Mouse (Mus musculus) cerebellum, adult 18-20 months (tissue): ENCODE data around the gene Rnf41.

ENCODE experiments used
- DNase-seq, 2 experiments: peaks; one replicate each; pipeline ENCODE4 v3.0.0; 2021

Gene Rnf41

DNA sequence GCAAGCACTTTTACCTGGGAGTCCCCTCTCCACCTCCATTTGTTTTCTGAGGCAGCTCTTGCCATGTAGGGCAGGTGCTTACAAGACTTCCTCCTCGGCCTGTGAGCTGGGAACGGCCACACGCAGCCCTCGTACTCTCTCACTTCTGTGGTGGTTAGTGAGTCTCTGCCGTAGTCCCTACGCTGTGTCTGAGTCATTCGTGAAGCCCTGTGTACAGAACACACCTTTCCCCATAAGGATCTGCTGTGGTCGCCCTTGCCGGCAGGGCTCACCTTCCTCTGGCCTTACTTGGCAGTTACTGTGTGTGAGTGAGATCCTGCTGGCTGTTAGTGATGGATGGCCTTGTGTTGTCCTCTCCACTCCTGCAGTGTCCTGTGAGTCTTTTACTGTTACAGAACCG, 23.2 kb downstream of the Rnf41 start:
- DNase-seq, result peak in 1 of 2 experiments; percentile 30

DNA sequence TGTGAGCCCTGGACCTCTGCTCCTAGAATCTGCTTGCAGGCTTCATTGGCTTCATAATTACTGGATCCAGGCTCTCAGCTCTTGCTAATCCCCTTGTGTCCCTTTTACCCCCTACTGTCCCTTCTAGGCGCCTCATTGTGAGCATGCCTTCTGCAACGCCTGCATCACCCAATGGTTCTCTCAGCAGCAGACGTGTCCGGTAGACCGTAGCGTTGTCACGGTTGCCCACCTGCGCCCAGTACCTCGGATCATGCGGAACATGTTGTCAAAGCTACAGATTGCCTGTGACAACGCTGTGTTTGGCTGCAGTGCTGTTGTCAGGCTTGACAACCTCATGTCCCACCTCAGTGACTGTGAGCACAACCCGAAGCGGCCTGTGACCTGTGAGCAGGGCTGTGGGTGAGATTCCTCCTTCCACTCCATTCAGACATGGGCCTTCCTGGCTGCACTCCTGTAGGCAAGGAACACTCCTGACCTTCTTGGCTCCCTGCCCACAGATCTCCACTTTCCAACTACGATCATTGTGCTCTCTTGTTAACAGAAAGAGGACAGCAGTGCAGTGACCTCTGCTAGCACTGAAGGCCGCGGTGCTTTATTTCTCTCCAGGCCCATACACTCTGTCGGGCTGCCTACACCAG, 23.8 kb downstream of the Rnf41 start:
- DNase-seq, result peak; percentile 77 to 79

DNA sequence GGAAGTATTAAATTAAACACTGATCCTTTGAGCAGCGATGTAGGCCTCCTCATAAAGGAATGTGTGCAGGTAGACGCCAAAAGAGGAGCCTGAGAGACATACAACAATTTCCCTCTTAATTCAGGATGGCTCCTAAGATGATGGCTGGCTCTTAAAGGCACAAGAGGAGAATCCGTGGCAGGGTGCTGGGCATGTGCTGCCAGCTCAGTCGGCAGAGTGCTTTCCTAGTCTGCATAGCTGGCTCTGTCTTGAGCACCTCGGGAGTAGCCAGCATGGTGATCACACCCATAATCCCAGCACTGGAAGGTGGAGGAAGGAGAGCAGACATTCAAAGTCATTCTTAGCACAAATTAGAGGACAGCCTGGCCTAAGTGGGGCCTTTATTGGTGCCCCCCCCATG, 24.4 kb downstream of the Rnf41 start:
- DNase-seq, result peak; percentile 53 to 60

GRCm38 (mm10) chr10:128436376-128436775, 24.9 kb downstream of the Rnf41 start:
- peak; percentile 63 to 72 for DNase-seq

- peak in 1 of 2 experiments; percentile 38 for DNase-seq
Measured at GRCm38 (mm10) chr10:128438675-128439279, 27.3 kb downstream of the Rnf41 start.

DNA sequence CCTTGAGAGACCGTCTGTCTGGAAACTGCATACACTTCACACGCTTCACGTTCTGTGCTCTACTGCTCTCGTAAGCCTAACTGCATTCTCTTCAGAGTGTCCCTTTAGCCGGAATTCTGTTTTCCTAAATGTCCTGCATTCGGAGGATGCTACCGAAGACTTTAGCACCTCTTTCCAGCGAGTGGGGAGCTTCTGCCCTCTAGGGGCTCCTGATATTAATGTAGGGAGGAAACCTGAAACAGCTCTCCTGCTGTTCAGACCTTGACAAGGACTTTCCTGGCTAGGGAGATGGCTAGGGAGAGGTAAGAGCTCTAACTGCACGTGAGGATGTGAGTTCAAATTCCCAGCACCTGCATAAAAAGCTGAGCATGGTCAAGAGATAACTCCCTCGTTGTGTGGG, 28.9 kb downstream of the Rnf41 start:
- DNase-seq, result peak; percentile 55 to 61

- peak in 1 of 2 experiments; percentile 46 for DNase-seq
Measured at GRCm38 (mm10) chr10:128441324-128442119, 30.1 kb downstream of the Rnf41 start.

GRCm38 (mm10) chr10:128442718-128443117, 31.3 kb downstream of the Rnf41 start:
- DNase-seq, result no peak

GRCm38 (mm10) chr10:128444354-128444753, 32.9 kb downstream of the Rnf41 start:
- no peak for DNase-seq

DNA sequence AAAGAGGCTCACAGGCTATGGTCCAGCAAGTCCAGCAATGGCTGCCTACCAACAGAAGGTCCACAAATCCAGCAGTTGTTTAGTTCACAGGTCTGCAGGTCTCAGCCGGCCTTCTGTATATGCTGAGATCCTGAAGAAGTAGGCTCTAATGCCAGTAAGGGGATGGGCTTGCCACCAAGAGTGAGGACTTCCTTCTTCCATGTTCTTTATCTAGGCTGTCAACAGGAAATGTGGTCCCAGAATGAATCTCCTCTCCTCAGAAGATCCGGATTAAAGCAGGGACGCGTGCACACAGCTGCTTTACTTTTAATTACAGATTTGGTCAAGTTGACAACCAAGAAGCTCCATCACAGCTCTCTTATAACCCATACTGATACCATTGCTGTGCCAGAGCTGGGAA, 34.0 kb downstream of the Rnf41 start:
- no peak for DNase-seq

- no peak for DNase-seq
Measured at GRCm38 (mm10) chr10:128451014-128451413, 39.6 kb downstream of the Rnf41 start.

GRCm38 (mm10) chr10:128454471-128454870, 43.0 kb downstream of the Rnf41 start:
- no peak for DNase-seq

GRCm38 (mm10) chr10:128455280-128455679, 43.8 kb downstream of the Rnf41 start:
- peak; percentile 69 to 76 for DNase-seq

- no peak for DNase-seq
Measured at GRCm38 (mm10) chr10:128457676-128458075, 46.2 kb downstream of the Rnf41 start.

GRCm38 (mm10) chr10:128458348-128458718, 46.9 kb downstream of the Rnf41 start:
- peak; percentile 84 to 94 for DNase-seq

- DNase-seq, result peak; percentile 89 to 94
Measured at GRCm38 (mm10) chr10:128458719-128459408, 47.4 kb downstream of the Rnf41 start, which contains the start of gene Smarcc2. Gene Smarcc2, plus strand, starts transcription at chr10:128459248.

DNA sequence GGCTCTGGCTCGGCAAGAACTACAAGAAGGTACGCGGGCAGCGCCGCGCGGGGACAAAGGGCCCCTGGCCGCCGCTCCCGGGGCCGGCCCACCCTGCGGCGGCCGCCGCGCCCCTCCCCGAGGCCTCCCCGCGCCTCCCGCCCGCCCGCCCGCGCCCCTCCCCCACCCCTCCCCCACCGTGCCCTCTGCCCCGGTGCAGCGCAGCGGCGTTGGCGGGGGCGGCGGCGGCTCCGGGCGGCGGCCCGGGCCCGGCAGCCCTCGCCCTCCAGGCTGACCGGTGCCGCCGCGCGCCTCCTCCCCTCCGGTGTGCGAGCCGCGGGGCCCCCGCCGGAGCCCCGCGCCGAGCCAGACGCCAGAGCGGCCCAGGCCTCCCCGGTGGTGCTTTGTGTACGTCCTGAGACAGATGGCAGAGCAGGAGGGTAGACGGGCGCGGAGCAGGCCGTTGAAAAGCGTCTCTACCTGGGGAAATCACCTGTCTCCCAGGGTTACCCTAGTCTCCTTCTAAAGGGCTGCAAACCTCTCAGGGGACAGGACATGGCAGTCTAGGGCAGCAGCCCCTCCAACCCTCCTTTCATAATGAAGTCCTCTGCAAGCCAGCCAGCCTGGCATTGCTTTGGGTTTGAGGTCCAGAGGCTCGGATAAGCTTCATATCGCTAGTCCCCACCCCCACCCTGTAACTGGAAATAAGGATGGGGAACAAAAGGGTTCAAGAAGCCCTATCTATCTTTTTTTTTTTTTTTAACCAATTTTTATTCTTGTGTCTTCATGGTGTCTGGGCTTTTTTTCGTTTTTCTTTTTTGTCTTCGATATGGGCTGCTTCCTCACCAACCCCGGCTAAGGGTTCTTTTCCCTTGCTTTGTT, 48.2 kb downstream of the Rnf41 start:
- peak; percentile 56 to 67 for DNase-seq

GRCm38 (mm10) chr10:128460270-128460630, 48.8 kb downstream of the Rnf41 start:
- DNase-seq, result peak in 1 of 2 experiments; percentile 18

DNA sequence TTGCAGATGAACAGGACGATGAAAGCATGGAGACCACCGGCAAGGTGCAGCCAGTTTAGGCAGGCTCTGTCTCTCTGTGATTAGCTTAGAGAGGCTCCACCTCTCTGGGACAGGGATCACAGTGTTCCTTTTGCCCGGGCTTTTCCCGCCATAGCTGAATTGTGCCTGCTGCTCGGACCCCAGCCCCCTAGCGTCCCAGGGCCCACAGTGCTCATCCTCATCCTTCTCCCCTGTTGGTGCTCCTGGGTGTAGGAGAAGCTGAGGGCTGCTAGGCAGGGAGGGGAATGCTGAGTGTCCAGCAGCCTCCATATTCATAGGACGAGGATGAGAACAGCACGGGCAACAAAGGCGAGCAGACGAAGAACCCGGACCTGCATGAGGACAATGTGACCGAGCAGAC, 62.9 kb downstream of the Rnf41 start:
- DNase-seq, result no peak

DNA sequence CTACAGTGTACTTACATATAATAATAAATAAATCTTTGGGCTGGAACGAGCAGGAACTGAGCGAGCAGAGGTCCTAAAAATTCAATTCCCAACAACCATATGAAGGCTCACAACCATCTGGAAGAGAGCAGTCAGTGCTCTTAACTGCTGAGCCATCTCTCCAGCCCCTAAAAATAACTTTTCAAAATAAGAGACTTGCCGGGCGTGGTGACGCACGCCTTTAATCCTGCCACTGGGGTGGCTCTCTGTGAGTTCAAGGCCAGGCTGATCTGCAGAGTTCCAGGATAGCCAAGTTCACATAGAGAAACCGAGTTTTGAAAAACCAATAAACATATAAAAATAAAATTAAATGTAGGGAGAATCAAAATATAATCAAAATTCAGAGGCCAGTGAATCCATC, 74.9 kb downstream of the Rnf41 start:
- DNase-seq, result no peak

DNA sequence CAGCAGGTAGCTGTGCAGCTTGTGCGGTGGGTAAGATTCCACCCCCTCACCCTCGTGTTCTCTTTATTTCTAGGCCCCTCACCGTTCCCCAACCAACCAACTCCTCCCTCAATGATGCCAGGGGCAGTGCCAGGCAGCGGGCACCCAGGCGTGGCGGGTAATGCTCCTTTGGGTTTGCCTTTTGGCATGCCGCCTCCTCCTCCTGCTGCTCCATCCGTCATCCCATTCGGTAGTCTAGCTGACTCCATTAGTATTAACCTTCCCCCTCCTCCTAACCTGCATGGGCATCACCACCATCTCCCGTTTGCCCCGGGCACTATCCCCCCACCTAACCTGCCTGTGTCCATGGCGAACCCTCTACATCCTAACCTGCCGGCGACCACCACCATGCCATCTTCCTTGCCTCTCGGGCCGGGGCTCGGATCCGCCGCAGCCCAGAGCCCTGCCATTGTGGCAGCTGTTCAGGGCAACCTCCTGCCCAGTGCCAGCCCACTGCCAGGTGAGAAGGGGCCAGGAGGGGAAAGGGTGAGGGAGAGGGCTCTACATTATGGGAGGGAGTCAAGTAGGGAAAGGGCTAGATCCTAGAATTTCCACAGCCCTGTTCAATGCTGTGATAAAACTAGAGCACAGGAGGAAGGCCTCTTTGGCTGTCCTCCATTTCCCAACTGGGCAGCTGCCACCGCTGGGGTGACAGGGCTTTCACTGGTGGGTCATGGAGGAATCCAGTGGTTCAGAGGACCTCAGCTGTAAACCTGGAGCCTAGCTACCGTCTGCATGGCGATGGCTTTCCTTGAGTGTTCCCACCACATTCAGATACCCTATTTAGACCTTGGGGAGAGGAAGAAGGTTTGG, 76.6 kb downstream of the Rnf41 start:
- DNase-seq, result peak; percentile 70 to 74
